Mouse (Mus musculus): ENCODE results near the gene Ttll1. TPM values are rescaled to one million over a fixed set of nuclear protein-coding genes. Genes with fewer than 3 reads are reported as not detected.
"Not testable (repeated sequence)": the region's sequence is repeated elsewhere in the genome, so short reads cannot be mapped to it uniquely, and the experiment has no call there.

Ttll1 gene
- polyA plus RNA-seq, 1 experiment from 2014 or later, result 27.3 TPM

DNA sequence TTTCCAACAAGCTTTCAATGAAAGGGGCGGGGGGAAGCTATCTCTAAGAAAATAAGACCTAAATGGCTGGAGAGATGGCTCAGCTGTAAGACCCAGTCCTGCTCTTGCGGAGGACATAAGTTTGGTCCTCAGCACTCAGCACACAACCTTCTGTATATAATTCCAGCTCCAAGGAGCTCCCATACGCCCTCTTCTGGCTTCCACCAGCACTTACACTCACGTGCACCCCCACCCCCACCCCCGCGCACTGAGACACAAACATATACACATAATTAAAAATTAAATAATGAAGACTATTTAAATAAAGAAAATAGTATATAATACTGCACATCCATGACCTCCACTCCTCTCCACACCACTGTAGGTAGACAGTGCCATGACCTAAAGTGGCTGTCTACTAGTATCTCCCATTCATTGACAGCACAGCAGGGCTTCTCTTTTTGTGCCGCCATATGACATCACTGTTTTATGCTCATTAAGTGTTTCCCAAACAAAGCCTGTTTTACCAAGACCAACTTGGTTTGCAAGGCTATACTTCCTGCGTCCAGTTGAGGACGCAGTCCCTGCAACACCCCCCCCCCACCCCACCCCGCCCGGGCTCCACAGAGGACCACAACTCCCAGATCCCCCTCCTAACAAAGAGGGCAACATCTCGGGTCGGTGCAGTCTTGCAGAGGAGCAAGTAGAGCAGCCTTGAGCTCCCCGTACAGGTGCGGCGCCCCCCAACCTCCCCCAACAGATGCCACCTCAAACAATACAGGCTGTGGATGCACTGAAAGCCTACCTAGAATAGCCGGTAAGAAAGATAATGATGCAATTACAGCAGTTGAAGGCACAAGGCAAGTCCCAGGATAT is 516 bp downstream of the Ttll1 start:
- peak overlapping the region; percentile 57; the same call in 1 of the 2 replicates for H3K27ac ChIP-seq (ENCODE audit: low read length)
- H3K9ac ChIP-seq (replicated peaks; ENCODE audit: low read length), result peak overlapping the region; percentile 66
- H3K4me2 ChIP-seq (replicated peaks; ENCODE audit: low read depth, low read length), result peak overlapping the region; percentile 83
- no peaks in the 10 kb centered on the region for H3K9me3 ChIP-seq (ENCODE audit: low read length)
- no peaks in the 10 kb centered on the region for H3K36me3 ChIP-seq (ENCODE audit: insufficient read depth, low read length)
- WGBS, result 25% methylated on average over 17 of the region's 17 CpGs
- ATAC-seq (ENCODE audit: low FRiP score, low TSS enrichment), result peak; percentile 74
- peak overlapping the region; percentile 69 for H3K4me3 ChIP-seq (ENCODE audit: low read length)
- H3K4me1 ChIP-seq (ENCODE audit: insufficient read depth, low read length), result peaks cover 9% of the 10 kb centered on the region
- no peaks in the 10 kb centered on the region for H3K27me3 ChIP-seq (ENCODE audit: insufficient read depth, low read length)

DNA sequence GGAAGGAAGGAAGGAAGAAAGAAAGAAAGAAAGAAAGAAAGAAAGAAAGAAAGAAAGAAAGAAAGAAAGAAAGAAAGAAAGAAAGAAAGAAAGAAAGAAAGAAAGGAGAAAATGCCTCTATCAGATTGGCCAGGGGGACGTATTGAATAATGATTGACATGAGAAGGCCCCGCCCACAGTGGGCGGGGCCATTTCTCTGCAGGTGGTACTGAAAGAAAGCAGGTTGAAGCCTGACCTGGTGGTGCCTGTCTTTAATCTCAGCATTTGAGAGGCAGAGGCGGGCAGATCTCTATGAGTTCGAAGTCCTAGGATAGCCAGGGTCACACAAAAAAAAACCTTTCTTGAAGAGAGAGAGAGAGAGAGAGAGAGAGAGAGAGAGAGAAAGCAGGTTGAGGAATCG is 9.2 kb downstream of the Ttll1 start:
- peaks cover 29% of the 10 kb centered on the region for H3K36me3 ChIP-seq (ENCODE audit: insufficient read depth, low read length)
- not testable (repeated sequence) for H3K9ac ChIP-seq (replicated peaks; ENCODE audit: low read length); H3K4me3 ChIP-seq (ENCODE audit: low read length); H3K27me3 ChIP-seq (ENCODE audit: insufficient read depth, low read length); ATAC-seq (ENCODE audit: low FRiP score, low TSS enrichment); H3K4me1 ChIP-seq (ENCODE audit: insufficient read depth, low read length); H3K27ac ChIP-seq (ENCODE audit: low read length); H3K9me3 ChIP-seq (ENCODE audit: low read length); H3K4me2 ChIP-seq (replicated peaks; ENCODE audit: low read depth, low read length)
- 81% methylated on average over 6 of the region's 6 CpGs for WGBS

DNA sequence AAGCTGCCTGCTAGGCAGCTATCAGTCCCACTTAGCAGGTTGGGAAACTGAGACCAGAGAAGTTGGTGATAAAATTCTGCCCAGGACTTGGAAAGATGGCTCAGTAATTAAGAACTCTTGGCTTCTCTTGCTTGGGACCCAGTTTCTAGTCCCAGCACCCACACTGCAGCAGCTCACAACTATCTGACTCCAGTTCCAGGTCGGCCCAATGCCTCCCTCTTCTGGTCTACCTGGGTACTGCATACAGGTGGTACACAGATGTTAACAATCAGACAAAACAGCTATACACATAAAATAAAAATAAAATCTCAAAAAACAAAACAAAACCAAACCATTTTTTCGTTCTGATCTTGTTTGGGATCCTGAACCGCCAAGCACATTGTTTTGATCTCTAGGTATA is 10.3 kb downstream of the Ttll1 start:
- 62% methylated on average over 3 of the region's 3 CpGs for WGBS
- H3K36me3 ChIP-seq (ENCODE audit: insufficient read depth, low read length), result peaks cover 35% of the 10 kb centered on the region
- no peak for ATAC-seq (ENCODE audit: low FRiP score, low TSS enrichment)
- H3K9ac ChIP-seq (replicated peaks; ENCODE audit: low read length), result no peak overlapping the region
- H3K4me2 ChIP-seq (replicated peaks; ENCODE audit: low read depth, low read length), result no peak overlapping the region
- H3K27ac ChIP-seq (ENCODE audit: low read length), result no peak overlapping the region
- no peaks in the 10 kb centered on the region for H3K9me3 ChIP-seq (ENCODE audit: low read length)
- H3K27me3 ChIP-seq (ENCODE audit: insufficient read depth, low read length), result no peaks in the 10 kb centered on the region
- H3K4me1 ChIP-seq (ENCODE audit: insufficient read depth, low read length), result no peaks in the 10 kb centered on the region
- H3K4me3 ChIP-seq (ENCODE audit: low read length), result no peak overlapping the region

DNA sequence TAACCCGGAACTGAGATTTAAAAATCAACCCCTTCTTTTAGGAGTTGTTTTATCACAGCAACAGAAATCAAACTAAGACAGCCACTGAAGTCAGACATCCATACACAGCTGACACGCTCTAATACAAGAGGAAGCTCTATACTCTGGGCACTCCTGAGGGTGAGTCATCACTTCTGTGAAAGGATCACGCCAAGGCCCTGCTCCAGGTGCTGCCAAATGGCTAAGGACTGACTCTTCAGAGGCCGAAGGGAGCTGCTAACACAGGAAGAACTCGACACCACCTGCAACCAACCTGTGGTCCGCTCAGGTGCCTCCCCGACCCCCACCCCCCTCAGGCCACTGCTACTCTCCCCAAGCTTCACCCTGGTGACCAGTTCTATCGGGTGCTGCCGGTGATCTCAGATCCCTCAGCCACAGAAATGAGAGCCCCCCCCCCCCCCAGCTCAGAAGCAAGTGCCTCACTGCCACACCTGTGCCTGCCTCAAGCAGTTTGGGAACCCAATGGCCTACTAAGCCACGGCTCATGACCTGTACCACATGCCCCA is 11.4 kb downstream of the Ttll1 start:
- 93% methylated on average over 10 of the region's 10 CpGs for WGBS
- Histone ChIP-seq H3K4me3 (ENCODE audit: low read length) (no peak overlapping the region), H3K4me2 (replicated peaks; ENCODE audit: low read depth, low read length) (no peak overlapping the region), H3K9ac (replicated peaks; ENCODE audit: low read length) (no peak overlapping the region), H3K36me3 (ENCODE audit: insufficient read depth, low read length) (peaks cover 37% of the 10 kb centered on the region), H3K27ac (ENCODE audit: low read length) (no peak overlapping the region), H3K9me3 (ENCODE audit: low read length) (no peaks in the 10 kb centered on the region), H3K4me1 (ENCODE audit: insufficient read depth, low read length) (no peaks in the 10 kb centered on the region), H3K27me3 (ENCODE audit: insufficient read depth, low read length) (no peaks in the 10 kb centered on the region)
- no peak for ATAC-seq (ENCODE audit: low FRiP score, low TSS enrichment)

DNA sequence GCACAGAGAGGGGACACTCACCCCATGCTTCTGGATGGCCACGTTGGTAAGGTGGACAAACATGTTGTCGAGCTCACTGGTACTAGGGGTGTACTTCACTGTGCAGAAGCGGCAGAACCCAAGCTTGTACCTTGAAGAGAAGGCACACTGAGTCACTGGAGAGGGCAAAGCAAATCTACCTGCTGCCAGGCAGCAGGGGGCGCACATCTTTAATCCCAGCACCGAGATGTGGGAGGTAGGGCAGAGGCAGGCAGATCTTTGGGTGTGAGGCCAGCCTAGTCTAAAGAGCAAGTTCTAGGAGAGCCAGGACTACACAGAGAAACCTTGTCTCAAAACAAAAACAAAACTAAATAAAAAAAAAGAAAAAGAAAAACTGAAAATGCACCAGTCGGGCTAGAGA is 13.4 kb downstream of the Ttll1 start:
- no peaks in the 10 kb centered on the region for H3K27me3 ChIP-seq (ENCODE audit: insufficient read depth, low read length)
- H3K4me1 ChIP-seq (ENCODE audit: insufficient read depth, low read length), result no peaks in the 10 kb centered on the region
- H3K27ac ChIP-seq (ENCODE audit: low read length), result no peak overlapping the region
- no peaks in the 10 kb centered on the region for H3K9me3 ChIP-seq (ENCODE audit: low read length)
- no peak overlapping the region for H3K4me2 ChIP-seq (replicated peaks; ENCODE audit: low read depth, low read length)
- H3K9ac ChIP-seq (replicated peaks; ENCODE audit: low read length), result no peak overlapping the region
- no peak for ATAC-seq (ENCODE audit: low FRiP score, low TSS enrichment)
- no peak overlapping the region for H3K4me3 ChIP-seq (ENCODE audit: low read length)
- H3K36me3 ChIP-seq (ENCODE audit: insufficient read depth, low read length), result peaks cover 33% of the 10 kb centered on the region
- 95% methylated on average over 6 of the region's 6 CpGs for WGBS

DNA sequence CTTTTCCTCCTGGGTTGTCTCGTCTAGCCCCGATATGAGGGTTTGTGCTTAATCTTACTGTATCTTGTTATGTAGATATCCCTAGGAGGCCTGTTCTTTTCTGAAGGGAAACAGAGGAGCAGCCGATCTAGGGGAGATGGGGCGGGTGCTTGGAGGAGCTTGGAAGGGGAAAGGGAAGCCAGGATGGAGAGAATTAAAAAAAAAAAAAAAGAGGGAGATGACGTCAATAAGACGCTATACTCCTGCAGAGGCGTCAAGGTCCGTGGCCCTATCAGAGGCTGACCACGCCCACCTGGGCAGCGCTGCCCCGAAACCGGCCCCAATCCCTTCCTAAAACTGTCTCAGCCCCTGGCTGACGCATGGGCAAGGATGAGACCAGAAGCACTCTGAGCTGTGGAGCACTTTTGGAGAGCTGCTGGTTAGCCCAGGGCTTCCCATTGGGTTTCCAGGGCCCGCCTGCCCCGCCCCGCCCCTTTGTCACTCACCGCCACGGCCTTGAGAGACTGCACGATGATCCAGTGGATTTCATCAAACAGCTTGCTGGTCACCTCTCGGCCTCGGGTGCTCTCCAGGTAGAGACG is 14.8 kb downstream of the Ttll1 start:
- no peak for ATAC-seq (ENCODE audit: low FRiP score, low TSS enrichment)
- Histone ChIP-seq H3K9ac (replicated peaks; ENCODE audit: low read length) (no peak overlapping the region), H3K9me3 (ENCODE audit: low read length) (no peaks in the 10 kb centered on the region), H3K4me1 (ENCODE audit: insufficient read depth, low read length) (no peaks in the 10 kb centered on the region), H3K27ac (ENCODE audit: low read length) (no peak overlapping the region), H3K4me2 (replicated peaks; ENCODE audit: low read depth, low read length) (no peak overlapping the region), H3K27me3 (ENCODE audit: insufficient read depth, low read length) (no peaks in the 10 kb centered on the region), H3K4me3 (ENCODE audit: low read length) (no peak overlapping the region), H3K36me3 (ENCODE audit: insufficient read depth, low read length) (peaks cover 23% of the 10 kb centered on the region)
- 76% methylated on average over 22 of the region's 22 CpGs for WGBS

DNA sequence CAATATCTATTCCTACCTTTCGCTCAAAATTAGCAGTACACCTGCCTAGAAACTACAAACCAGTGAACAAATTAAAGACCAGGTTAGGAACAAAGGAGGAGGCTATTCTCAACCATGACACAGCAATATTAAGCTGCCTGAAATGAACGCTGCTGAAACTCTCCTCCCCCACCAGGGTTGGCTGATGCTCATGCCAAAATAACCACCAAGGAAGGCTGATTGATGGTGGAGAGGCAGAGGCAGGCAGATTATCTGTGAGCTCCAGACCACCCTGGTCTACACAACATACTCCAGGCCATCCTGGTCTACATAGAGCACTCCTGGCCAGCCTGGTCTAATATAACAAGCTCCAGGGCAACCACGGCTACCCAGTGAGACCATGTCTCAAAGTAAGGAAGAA is 15.5 kb downstream of the Ttll1 start:
- Histone ChIP-seq H3K4me3 (ENCODE audit: low read length) (no peak overlapping the region), H3K36me3 (ENCODE audit: insufficient read depth, low read length) (peaks cover 18% of the 10 kb centered on the region), H3K9me3 (ENCODE audit: low read length) (no peaks in the 10 kb centered on the region), H3K4me2 (replicated peaks; ENCODE audit: low read depth, low read length) (no peak overlapping the region), H3K9ac (replicated peaks; ENCODE audit: low read length) (no peak overlapping the region), H3K27ac (ENCODE audit: low read length) (no peak overlapping the region), H3K27me3 (ENCODE audit: insufficient read depth, low read length) (no peaks in the 10 kb centered on the region), H3K4me1 (ENCODE audit: insufficient read depth, low read length) (no peaks in the 10 kb centered on the region)
- no peak for ATAC-seq (ENCODE audit: low FRiP score, low TSS enrichment)
- 82% methylated on average over 3 of the region's 3 CpGs for WGBS

DNA sequence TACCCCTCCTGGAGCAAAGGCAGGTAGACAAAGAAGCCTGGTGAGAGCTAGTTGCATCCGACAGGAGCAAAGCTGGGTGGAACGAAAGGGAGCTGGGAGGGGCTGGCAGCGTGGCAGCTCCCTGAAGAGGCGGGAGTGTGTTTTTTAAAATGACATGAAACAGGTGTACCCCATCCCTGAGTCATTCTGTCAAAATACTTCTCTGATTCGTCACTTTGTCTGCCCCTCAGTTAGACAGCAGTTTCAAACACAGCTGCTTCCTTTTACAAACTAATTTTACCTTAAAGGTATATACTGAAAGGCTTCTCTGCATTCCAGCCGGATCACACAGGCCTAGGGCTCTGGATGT is 16.1 kb downstream of the Ttll1 start:
- Histone ChIP-seq H3K4me3 (ENCODE audit: low read length) (no peak overlapping the region), H3K9ac (replicated peaks; ENCODE audit: low read length) (no peak overlapping the region), H3K36me3 (ENCODE audit: insufficient read depth, low read length) (peaks cover 24% of the 10 kb centered on the region), H3K4me1 (ENCODE audit: insufficient read depth, low read length) (no peaks in the 10 kb centered on the region), H3K9me3 (ENCODE audit: low read length) (no peaks in the 10 kb centered on the region), H3K4me2 (replicated peaks; ENCODE audit: low read depth, low read length) (no peak overlapping the region), H3K27ac (ENCODE audit: low read length) (no peak overlapping the region), H3K27me3 (ENCODE audit: insufficient read depth, low read length) (no peaks in the 10 kb centered on the region)
- no peak for ATAC-seq (ENCODE audit: low FRiP score, low TSS enrichment)
- 64% methylated on average over 6 of the region's 6 CpGs for WGBS

DNA sequence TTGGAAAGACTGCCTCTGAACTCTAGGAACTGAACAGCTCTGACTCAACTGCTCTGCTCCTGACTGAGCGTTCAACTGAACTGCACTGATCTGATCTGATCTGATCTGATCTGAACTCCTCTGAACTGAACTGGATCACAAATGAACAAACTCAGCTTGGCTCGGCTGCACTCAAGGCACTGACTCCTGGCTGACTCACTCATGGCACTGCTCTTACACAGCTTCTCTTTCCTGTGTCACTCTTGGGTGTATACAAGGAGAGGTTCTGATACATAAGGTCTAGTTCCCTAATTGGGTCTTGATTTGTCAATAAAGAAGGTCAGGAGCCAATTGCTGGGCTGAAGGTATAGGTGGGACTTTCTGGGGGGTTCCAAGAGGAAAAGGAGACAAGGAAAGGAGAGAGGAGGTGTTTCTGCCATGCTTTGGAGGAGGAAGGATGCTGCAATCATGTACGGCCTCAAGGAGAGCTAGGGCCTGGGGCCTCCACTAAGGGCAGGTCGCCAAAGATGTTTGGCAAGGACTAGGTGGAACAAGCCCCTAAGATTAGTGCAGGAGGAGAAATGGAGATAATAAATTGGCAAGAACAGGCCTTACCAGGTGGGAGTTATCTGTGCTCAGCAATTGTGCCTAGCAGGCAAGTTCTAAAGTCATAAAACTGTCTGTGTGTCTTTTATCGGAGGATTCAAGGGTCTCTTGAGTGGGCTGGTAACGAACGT is 16.7 kb downstream of the Ttll1 start:
- H3K36me3 ChIP-seq (ENCODE audit: insufficient read depth, low read length), result peaks cover 24% of the 10 kb centered on the region
- no peaks in the 10 kb centered on the region for H3K27me3 ChIP-seq (ENCODE audit: insufficient read depth, low read length)
- H3K27ac ChIP-seq (ENCODE audit: low read length), result no peak overlapping the region
- no peak overlapping the region for H3K9ac ChIP-seq (replicated peaks; ENCODE audit: low read length)
- H3K4me2 ChIP-seq (replicated peaks; ENCODE audit: low read depth, low read length), result no peak overlapping the region
- whole genome bisulfite sequencing, result 62% methylated on average over 7 of the region's 7 CpGs
- H3K4me1 ChIP-seq (ENCODE audit: insufficient read depth, low read length), result no peaks in the 10 kb centered on the region
- H3K9me3 ChIP-seq (ENCODE audit: low read length), result no peaks in the 10 kb centered on the region
- ATAC-seq (ENCODE audit: low FRiP score, low TSS enrichment), result no peak
- no peak overlapping the region for H3K4me3 ChIP-seq (ENCODE audit: low read length)
